Mouse (Mus musculus) midbrain, embryonic 13.5 days (tissue): ENCODE results near the gene Olfr1344. TPM values are rescaled to one million over a fixed set of nuclear protein-coding genes. Genes with fewer than 3 reads are reported as not detected.
"Not testable (repeated sequence)": the region's sequence is repeated elsewhere in the genome, so short reads cannot be mapped to it uniquely, and the experiment has no call there.

ENCODE experiments used
- ATAC-seq: fragments of 200-750 bp; cut with Nextera tagmentation; 2 replicates; pipeline ENCODE4 v1.8.0; 2017; ENCODE audit warnings: mild to moderate bottlenecking, moderate TSS enrichment, moderate library complexity
- H3K27ac ChIP-seq: fragments of 300-500 bp; sonication (generic); 2 replicates; pipeline ENCODE4 v1.5.1; 2015; ENCODE audit warnings: inconsistent platforms, mild to moderate bottlenecking, moderate library complexity
- H3K27me3 ChIP-seq: fragments of 300-500 bp; sonication (generic); 2 replicates; pipeline ENCODE4 v1.6.1; 2015; ENCODE audit warnings: mild to moderate bottlenecking, inconsistent platforms
- H3K36me3 ChIP-seq: fragments of 300-500 bp; sonication (generic); 2 replicates; pipeline ENCODE4 v1.6.1; 2015; ENCODE audit warnings: mild to moderate bottlenecking, inconsistent platforms
- H3K4me1 ChIP-seq: fragments of 300-500 bp; sonication (generic); replicated peaks from 2 replicates; pipeline ENCODE4 v1.6.1; 2015; ENCODE audit warnings: inconsistent platforms
- H3K4me2 ChIP-seq: fragments of 300-500 bp; sonication (generic); replicated peaks from 2 replicates; pipeline ENCODE4 v1.6.1; 2015; ENCODE audit warnings: moderate library complexity, mild to moderate bottlenecking, inconsistent platforms
- H3K4me3 ChIP-seq: fragments of 300-500 bp; sonication (generic); replicated peaks from 2 replicates; pipeline ENCODE4 v1.5.1; 2015; ENCODE audit warnings: mild to moderate bottlenecking, inconsistent platforms
- H3K9ac ChIP-seq: fragments of 300-500 bp; sonication (generic); replicated peaks from 2 replicates; pipeline ENCODE4 v1.6.1; 2015; ENCODE audit warnings: mild to moderate bottlenecking, inconsistent platforms
- H3K9me3 ChIP-seq: fragments of 300-500 bp; sonication (generic); 2 replicates; pipeline ENCODE4 v1.6.1; 2016; ENCODE audit warnings: mild to moderate bottlenecking, inconsistent platforms
- WGBS: fragments of 180-500 bp; shearing (Covaris S2); methylation state at CpG from one replicate; pipeline ENCODE4 v1.1.7; 2015; 5-methylcytosine and 5-hydroxymethylcytosine counted together
- polyA plus RNA-seq: library from polyadenylated mRNA; unstranded; fragments of >200 nt; fragmentation: Nextera tagmentation; extraction: Ambion mirVana; gene quantifications from 2 replicates; pipeline ENCODE4 v1.2.1, GENCODE M21; 2015

Olfr1344 gene
- polyA plus RNA-seq, 1 experiment from 2014 or later = not detected

DNA sequence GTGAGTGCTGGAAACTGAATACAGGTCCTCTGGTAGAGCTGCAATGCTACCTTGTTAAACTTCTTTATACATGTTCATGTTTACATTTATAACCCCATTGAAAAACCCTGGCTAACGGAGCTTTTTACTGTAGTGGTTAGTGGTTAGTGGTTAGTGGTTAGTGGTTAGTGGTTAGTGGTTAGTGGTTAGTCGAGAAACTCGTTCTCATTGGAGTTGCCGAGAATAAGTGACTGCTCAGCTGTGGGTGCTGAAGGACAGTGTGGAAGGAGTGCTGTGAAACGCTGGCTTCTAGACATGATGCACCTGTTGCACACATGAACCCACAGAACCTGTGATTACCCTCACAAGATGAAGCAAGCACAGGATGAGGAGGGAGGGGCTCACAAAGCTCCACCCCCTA lies 9.3 kb downstream of the Olfr1344 start:
- H3K27me3 ChIP-seq = no peaks in the 10 kb centered on the region
- H3K36me3 ChIP-seq = no peaks in the 10 kb centered on the region
- no peak overlapping the region for H3K4me2 ChIP-seq
- no peak overlapping the region for H3K27ac ChIP-seq
- ATAC-seq = no peak
- no peak overlapping the region for H3K4me3 ChIP-seq
- H3K4me1 ChIP-seq = no peaks in the 10 kb centered on the region
- 89% methylated on average over 5 of the region's 5 CpGs for WGBS
- no peak overlapping the region for H3K9ac ChIP-seq
- H3K9me3 ChIP-seq = no peaks in the 10 kb centered on the region

DNA sequence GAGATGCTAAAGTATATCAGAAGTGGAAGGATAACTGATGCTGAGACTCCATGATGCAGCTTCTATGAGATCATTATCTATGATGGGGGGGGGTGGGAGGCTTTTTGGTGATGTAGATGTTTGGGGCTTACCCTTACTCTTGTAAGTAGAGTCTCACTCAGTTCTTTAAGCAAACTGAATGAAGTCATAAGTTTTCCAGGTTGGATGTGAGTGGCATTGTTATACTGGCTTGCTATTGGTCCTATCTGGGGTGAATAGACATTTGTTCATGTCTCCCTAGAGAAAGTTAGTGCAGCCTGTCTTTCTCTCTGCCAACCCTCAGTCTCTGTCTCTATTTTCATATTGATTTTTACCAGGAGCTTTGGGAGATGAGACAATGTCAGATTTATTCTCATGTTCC lies 17.4 kb downstream of the Olfr1344 start, which contains the start of gene Olfr1336:
Gene Olfr1336 (plus strand): TSS at position 301 of the 400 bp plus-strand sequence.
- H3K27ac ChIP-seq = no peak within 1 kb of the TSS
- no peaks in the 10 kb centered on the region for H3K36me3 ChIP-seq
- H3K4me1 ChIP-seq = no peaks in the 10 kb centered on the region
- H3K4me2 ChIP-seq = no peak within 1 kb of the TSS
- H3K4me3 ChIP-seq = no peak within 1 kb of the TSS
- no peaks in the 10 kb centered on the region for H3K27me3 ChIP-seq
- H3K9me3 ChIP-seq = no peaks in the 10 kb centered on the region
- no peak for ATAC-seq
- no peak within 1 kb of the TSS for H3K9ac ChIP-seq

DNA sequence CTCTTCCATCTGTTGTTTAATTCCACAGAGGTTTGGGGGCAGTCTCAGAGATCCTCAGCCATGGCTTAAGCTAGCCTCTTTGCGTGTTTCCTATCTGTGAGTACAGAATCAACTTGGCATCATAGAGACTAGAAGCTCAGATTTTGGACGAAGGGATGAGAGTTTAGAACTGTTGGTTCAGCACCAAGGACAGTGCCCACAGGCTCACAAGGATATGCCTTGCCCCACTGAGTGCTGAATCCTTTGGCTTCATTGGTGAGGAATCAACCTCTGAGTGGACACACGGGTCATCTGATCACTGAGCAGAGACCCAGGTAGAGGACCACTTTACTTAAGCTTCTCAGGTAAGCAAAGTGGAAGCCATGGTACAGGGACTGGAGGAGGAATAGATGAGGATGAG lies 17.9 kb downstream of the Olfr1344 start:
- H3K27ac ChIP-seq = no peak overlapping the region
- H3K36me3 ChIP-seq = no peaks in the 10 kb centered on the region
- H3K4me3 ChIP-seq = no peak overlapping the region
- no peak overlapping the region for H3K9ac ChIP-seq
- no peaks in the 10 kb centered on the region for H3K9me3 ChIP-seq
- H3K4me1 ChIP-seq = no peaks in the 10 kb centered on the region
- H3K27me3 ChIP-seq = no peaks in the 10 kb centered on the region
- H3K4me2 ChIP-seq = no peak overlapping the region
- no peak for ATAC-seq
- WGBS = 52% methylated on average over 3 of the region's 3 CpGs

DNA sequence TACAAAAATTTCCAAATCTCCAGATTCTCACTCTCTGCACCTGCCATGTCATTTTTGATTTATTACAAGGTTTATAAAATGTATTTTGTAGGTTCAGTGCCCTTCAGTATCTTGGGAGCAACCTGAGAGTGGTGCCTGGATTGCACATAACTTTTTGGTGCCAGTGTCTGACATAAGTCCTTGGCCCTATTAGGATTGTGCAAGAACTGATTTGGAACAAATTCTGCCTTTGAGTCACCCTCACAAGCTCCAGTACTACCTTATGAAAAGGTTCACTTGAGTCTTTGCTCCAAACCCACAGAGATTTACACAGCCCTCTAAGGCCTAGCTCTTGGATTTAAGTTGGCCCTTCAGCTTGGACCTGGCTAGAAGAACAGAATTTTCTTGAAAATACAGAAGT lies 28.5 kb downstream of the Olfr1344 start, which contains the start of gene Olfr1346:
Gene Olfr1346 (plus strand): TSS at position 151 of the 400 bp plus-strand sequence.
- Histone ChIP-seq H3K9me3 (no peaks in the 10 kb centered on the region; the same call in 1 of the 2 replicates), H3K4me3 (no peak within 1 kb of the TSS), H3K36me3 (no peaks in the 10 kb centered on the region), H3K27ac (no peak within 1 kb of the TSS), H3K27me3 (no peaks in the 10 kb centered on the region), H3K4me1 (no peaks in the 10 kb centered on the region), H3K4me2 (no peak within 1 kb of the TSS), H3K9ac (no peak within 1 kb of the TSS)
- no peak for ATAC-seq

DNA sequence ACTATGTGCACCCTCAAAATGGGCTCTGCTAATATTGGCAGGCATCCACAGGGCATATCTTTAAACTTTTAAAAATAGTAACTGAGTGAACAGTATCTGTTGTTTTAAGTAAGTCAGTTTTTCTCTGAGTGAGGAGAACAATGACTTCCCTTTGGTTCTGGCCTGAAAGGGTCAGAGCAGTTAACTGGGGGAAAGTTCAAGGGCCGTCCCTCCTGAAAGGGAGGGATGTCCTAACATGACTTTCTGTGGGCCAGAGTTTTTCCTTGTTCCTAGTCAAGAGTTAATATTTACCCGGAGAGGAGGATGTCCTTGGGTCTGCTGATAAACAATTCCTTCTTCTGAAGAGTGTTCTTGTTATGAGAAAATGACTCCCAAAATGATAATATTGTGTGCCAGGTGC lies 39.1 kb downstream of the Olfr1344 start:
- H3K27ac ChIP-seq, ATAC-seq, H3K27me3 ChIP-seq, H3K9ac ChIP-seq, H3K36me3 ChIP-seq, H3K4me3 ChIP-seq, H3K4me1 ChIP-seq, H3K4me2 ChIP-seq: not testable (repeated sequence)
- 75% methylated on average over 2 of the region's 2 CpGs for WGBS
- peaks cover 11% of the 10 kb centered on the region; the same call in 1 of the 2 replicates for H3K9me3 ChIP-seq

DNA sequence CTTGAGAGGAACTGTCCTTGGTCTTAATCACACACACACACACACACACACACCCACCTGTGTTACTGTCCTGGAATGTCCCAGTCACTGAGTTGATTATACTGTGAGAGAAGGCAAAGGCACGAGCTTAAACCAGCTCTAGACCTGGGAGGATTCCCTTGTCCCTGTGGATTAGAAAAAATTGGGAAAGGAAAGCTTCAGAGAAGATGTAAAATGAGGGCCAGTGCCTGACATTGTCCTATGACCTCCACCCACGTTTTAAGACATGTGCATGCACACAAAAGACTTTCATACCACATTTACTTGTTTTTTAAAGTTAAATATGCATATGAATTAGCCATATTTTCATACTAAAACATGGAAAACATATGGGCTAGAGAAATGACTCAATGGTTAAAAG lies 48.4 kb downstream of the Olfr1344 start, which contains the start of gene Olfr5:
Gene Olfr5 (minus strand): TSS at position 101 of the 400 bp plus-strand sequence.
- Histone ChIP-seq H3K36me3 (no peaks in the 10 kb centered on the region), H3K9ac (no peak within 1 kb of the TSS), H3K4me1 (no peaks in the 10 kb centered on the region), H3K27ac (no peak within 1 kb of the TSS), H3K4me2 (no peak within 1 kb of the TSS), H3K27me3 (no peaks in the 10 kb centered on the region), H3K4me3 (no peak within 1 kb of the TSS), H3K9me3 (no peaks in the 10 kb centered on the region)
- ATAC-seq = no peak
- WGBS = 53% methylated on average over 2 of the region's 2 CpGs

Other genes with a start within 250 kb of the Olfr1344 start
- not detected in 2 replicates for gene Galp, start 241.6 kb upstream of the Olfr1344 start, polyA plus RNA-seq
- not detected in 2 replicates for gene Zscan5b, start 216.4 kb upstream of the Olfr1344 start, polyA plus RNA-seq
- 0.31 TPM in 1 of 2 replicates, not detected in the other for gene Epp13, start 186.0 kb upstream of the Olfr1344 start, polyA plus RNA-seq
- 15.8 and 18.8 TPM in 2 replicates for gene Zfp667, start 152.1 kb upstream of the Olfr1344 start, polyA plus RNA-seq
- gene Zfp583, start 107.4 kb upstream of the Olfr1344 start, polyA plus RNA-seq = 11.7 and 12.9 TPM in 2 replicates
- 7.0 and 7.2 TPM in 2 replicates for gene Gm3854, start 94.9 kb upstream of the Olfr1344 start, polyA plus RNA-seq
- 4.3 and 4.6 TPM in 2 replicates for gene Zfp78, start 75.4 kb upstream of the Olfr1344 start, polyA plus RNA-seq
- gene Zfp28, start 55.4 kb upstream of the Olfr1344 start, polyA plus RNA-seq = 16.2 and 18.5 TPM in 2 replicates
- 2.4 and 3.4 TPM in 2 replicates for gene Smim17, start 40.0 kb upstream of the Olfr1344 start, polyA plus RNA-seq
- gene Gm20715, start 28.4 kb upstream of the Olfr1344 start, polyA plus RNA-seq = 0.06 and 0.07 TPM in 2 replicates
- not detected in 2 replicates for gene Olfr1336, start 17.5 kb downstream of the Olfr1344 start, polyA plus RNA-seq
- not detected in 2 replicates for gene Olfr1346, start 28.4 kb downstream of the Olfr1344 start, polyA plus RNA-seq
- not detected in 2 replicates for gene Olfr5, start 48.3 kb downstream of the Olfr1344 start, polyA plus RNA-seq
- gene Olfr1347, start 61.1 kb downstream of the Olfr1344 start, polyA plus RNA-seq = not detected in 2 replicates
- gene Olfr1348, start 70.1 kb downstream of the Olfr1344 start, polyA plus RNA-seq = not detected in 2 replicates
- gene Olfr1349, start 84.3 kb downstream of the Olfr1344 start, polyA plus RNA-seq = not detected in 2 replicates
- gene Olfr1350, start 126.2 kb downstream of the Olfr1344 start, polyA plus RNA-seq = not detected in 2 replicates